Mouse (Mus musculus): Measurements from ENCODE around the gene Gal3st2b.
"Not testable (repeated sequence)": the region's sequence is repeated elsewhere in the genome, so short reads cannot be mapped to it uniquely, and the experiment has no call there.

DNA sequence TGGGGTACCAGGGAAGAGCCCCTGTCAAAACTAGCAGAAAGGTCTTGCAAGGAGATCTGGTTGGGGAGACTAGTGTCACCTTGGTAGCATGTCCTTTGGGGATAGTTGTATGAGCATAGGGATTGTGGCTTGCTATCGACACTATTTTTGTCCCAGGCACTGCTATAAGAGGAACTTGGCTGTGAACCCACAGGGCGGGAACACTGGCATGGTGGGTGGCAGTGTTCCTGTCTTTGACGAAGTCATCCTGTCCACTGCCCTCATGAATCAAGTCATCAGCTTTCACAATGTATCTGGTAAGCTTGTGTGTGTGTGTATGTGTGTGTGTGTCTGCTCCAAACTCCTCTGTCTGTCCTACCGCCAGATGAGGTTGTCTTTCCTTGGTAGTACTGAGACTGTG lies 57.7 kb downstream of the Gal3st2b start:
- not testable (repeated sequence) for TF ChIP-seq CTCF (IDR thresholded peaks at IDR 0.05); POLR2A (IDR thresholded peaks at IDR 0.05; ENCODE audit: insufficient read depth, low read depth, low read length)
